Mouse (Mus musculus) hindbrain, embryonic 13.5 days (tissue): ENCODE results near the gene Spa17. TPM values are rescaled to one million over a fixed set of nuclear protein-coding genes. Genes with fewer than 3 reads are reported as not detected.

Experiments
- ATAC-seq: fragments of 200-750 bp; cut with Nextera tagmentation; 2 replicates; pipeline ENCODE4 v1.8.0; 2017; ENCODE audit warnings: moderate TSS enrichment; ENCODE audit not compliant: low FRiP score
- H3K27ac ChIP-seq: fragments of 300-500 bp; sonication (generic); 2 replicates; pipeline ENCODE4 v1.5.1; 2015; ENCODE audit warnings: inconsistent platforms, mild to moderate bottlenecking, moderate library complexity
- H3K27me3 ChIP-seq: fragments of 300-500 bp; sonication (generic); 2 replicates; pipeline ENCODE4 v1.6.1; 2015; ENCODE audit warnings: mild to moderate bottlenecking, inconsistent platforms
- H3K36me3 ChIP-seq: fragments of 300-500 bp; sonication (generic); 2 replicates; pipeline ENCODE4 v1.6.1; 2015; ENCODE audit warnings: mild to moderate bottlenecking, inconsistent platforms
- H3K4me1 ChIP-seq: fragments of 300-500 bp; sonication (generic); replicated peaks from 2 replicates; pipeline ENCODE4 v1.6.1; 2015; ENCODE audit warnings: inconsistent platforms
- H3K4me2 ChIP-seq: fragments of 300-500 bp; sonication (generic); 2 replicates; pipeline ENCODE4 v1.6.1; 2015; ENCODE audit warnings: inconsistent platforms, mild to moderate bottlenecking, moderate library complexity
- H3K4me3 ChIP-seq: fragments of 300-500 bp; sonication (generic); 2 replicates; pipeline ENCODE4 v1.5.1; 2015; ENCODE audit warnings: mild to moderate bottlenecking, inconsistent platforms
- H3K9ac ChIP-seq: fragments of 300-500 bp; sonication (generic); 2 replicates; pipeline ENCODE4 v1.6.1; 2015; ENCODE audit warnings: mild to moderate bottlenecking, inconsistent platforms
- H3K9me3 ChIP-seq: fragments of 300-500 bp; sonication (generic); 2 replicates; pipeline ENCODE4 v1.6.1; 2016; ENCODE audit warnings: inconsistent platforms
- WGBS: fragments of 180-500 bp; shearing (Covaris S2); methylation state at CpG from one replicate; pipeline ENCODE4 v1.1.7; 2015; 5-methylcytosine and 5-hydroxymethylcytosine counted together
- polyA plus RNA-seq: library from polyadenylated mRNA; unstranded; fragments of >200 nt; fragmentation: Nextera tagmentation; extraction: Ambion mirVana; gene quantifications from 2 replicates; pipeline ENCODE4 v1.2.1, GENCODE M21; 2015

Gene Spa17
- polyA plus RNA-seq, 1 experiment from 2014 or later, result 16.1 TPM

DNA sequence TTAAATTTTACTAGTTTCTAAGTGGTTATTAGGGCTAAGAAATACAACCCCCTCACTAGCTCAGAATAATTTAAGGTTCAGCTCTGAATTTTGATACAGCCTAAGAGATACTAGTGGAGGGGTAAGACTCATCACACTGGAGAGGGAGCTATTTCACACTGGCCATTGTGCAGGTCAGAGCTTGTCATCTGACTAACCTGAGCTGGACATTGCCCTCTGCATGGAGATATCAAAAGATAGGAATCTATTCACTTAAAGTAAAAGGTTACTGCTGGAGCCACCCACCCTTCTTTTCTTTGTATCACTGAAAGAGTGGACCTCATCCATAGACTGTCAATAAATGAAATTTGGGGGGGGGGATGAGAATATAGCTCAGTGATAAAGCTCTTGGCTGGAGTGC is 794 bp upstream of the Spa17 start:
- Histone ChIP-seq H3K9ac (no peak overlapping the region), H3K9me3 (no peaks in the 10 kb centered on the region), H3K4me2 (peak overlapping the region; percentile 71), H3K27me3 (no peaks in the 10 kb centered on the region), H3K4me1 (peaks cover 13% of the 10 kb centered on the region), H3K36me3 (no peaks in the 10 kb centered on the region), H3K4me3 (peak overlapping the region; percentile 60; the same call in 1 of the 2 replicates), H3K27ac (no peak overlapping the region)
- ATAC-seq, result peak; percentile 22

- H3K4me1 ChIP-seq, result peaks cover 13% of the 10 kb centered on the region
- H3K9ac ChIP-seq, result peak overlapping the region; percentile 86
- peak overlapping the region; percentile 60 for H3K4me3 ChIP-seq
- peak; percentile 75 for ATAC-seq
- no peaks in the 10 kb centered on the region for H3K9me3 ChIP-seq
- H3K27ac ChIP-seq, result peak overlapping the region; percentile 90
- H3K4me2 ChIP-seq, result peak overlapping the region; percentile 71
- no peaks in the 10 kb centered on the region for H3K36me3 ChIP-seq
- WGBS, result 22% methylated on average over 6 of the region's 6 CpGs
- H3K27me3 ChIP-seq, result no peaks in the 10 kb centered on the region
These were observed 374 bp upstream of the Spa17 start for GRCm38 (mm10) chr9:37613911-37614280.

- H3K9me3 ChIP-seq, result no peaks in the 10 kb centered on the region
- no peak overlapping the region for H3K9ac ChIP-seq
- ATAC-seq, result no peak
- no peak overlapping the region for H3K4me2 ChIP-seq
- no peaks in the 10 kb centered on the region for H3K27me3 ChIP-seq
- no peaks in the 10 kb centered on the region for H3K36me3 ChIP-seq
- no peak overlapping the region for H3K27ac ChIP-seq
- 81% methylated on average over 4 of the region's 4 CpGs for WGBS
- H3K4me1 ChIP-seq, result peaks cover 13% of the 10 kb centered on the region
- H3K4me3 ChIP-seq, result no peak overlapping the region
These were observed 4.0 kb downstream of the Spa17 start for GRCm38 (mm10) chr9:37609558-37609957.

- Histone ChIP-seq H3K27ac (no peak overlapping the region), H3K36me3 (no peaks in the 10 kb centered on the region), H3K27me3 (no peaks in the 10 kb centered on the region), H3K4me1 (no peaks in the 10 kb centered on the region), H3K4me3 (no peak overlapping the region), H3K9me3 (no peaks in the 10 kb centered on the region), H3K4me2 (no peak overlapping the region), H3K9ac (no peak overlapping the region)
- ATAC-seq, result no peak
- WGBS, result 92% methylated on average over 3 of the region's 3 CpGs
These were observed 8.4 kb downstream of the Spa17 start for GRCm38 (mm10) chr9:37605089-37605488.

GRCm38 (mm10) chr9:37600538-37601205 is 12.8 kb downstream of the Spa17 start:
- no peak overlapping the region for H3K9ac ChIP-seq
- H3K27me3 ChIP-seq, result no peaks in the 10 kb centered on the region
- H3K27ac ChIP-seq, result no peak overlapping the region
- no peaks in the 10 kb centered on the region for H3K36me3 ChIP-seq
- no peaks in the 10 kb centered on the region for H3K9me3 ChIP-seq
- no peak for ATAC-seq
- no peak overlapping the region for H3K4me2 ChIP-seq
- 100% methylated on average over 2 of the region's 2 CpGs for WGBS
- H3K4me3 ChIP-seq, result no peak overlapping the region
- no peaks in the 10 kb centered on the region for H3K4me1 ChIP-seq

DNA sequence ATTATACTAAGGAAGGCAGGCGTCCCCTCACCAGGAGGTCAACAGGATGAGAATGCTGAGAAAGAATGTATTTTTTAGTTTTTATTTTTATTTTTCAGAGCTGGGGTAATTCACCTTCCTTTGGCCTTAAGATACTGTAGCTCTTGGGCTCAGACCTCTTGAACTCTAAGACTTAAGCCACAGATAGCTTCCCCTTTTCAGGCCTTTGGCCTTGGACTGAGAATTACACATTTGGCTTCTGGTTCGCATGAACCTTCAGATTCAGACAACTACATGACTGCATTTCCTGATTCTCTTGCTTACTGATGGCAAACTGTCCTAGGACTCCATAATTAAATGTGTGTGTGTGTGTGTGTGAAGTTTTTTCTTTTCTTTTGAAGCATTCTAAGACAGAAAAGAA is 14.9 kb downstream of the Spa17 start:
- ATAC-seq, result no peak

DNA sequence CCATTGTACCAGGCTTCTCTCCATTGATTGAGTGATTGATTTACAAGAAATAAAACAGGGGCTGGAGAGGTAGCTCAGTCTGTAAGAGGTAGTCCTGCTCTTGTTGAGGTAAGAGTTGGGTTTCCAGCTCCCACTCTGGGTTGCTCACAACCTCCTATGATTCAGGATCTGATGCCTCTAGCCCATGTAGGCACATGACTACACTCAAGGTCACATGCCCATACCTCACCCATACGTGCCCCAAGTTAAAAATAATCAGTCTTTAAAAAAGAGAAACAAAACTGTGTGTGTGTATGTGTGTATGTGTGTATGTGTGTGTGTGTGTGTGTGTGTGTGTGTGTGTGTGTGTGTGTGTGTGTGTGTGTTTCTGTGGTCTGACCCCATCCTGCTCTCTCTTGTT is 18.0 kb downstream of the Spa17 start:
- Histone ChIP-seq H3K4me1 (no peaks in the 10 kb centered on the region), H3K9ac (no peak overlapping the region), H3K27me3 (no peaks in the 10 kb centered on the region), H3K27ac (no peak overlapping the region), H3K9me3 (no peaks in the 10 kb centered on the region), H3K4me3 (no peak overlapping the region), H3K4me2 (no peak overlapping the region), H3K36me3 (no peaks in the 10 kb centered on the region)
- 71% methylated on average over 1 of the region's 1 CpGs for WGBS
- no peak for ATAC-seq

More for the DNA sequence above, 14.9 kb downstream of the Spa17 start:
- H3K27ac ChIP-seq, result no peak overlapping the region
- no peaks in the 10 kb centered on the region for H3K27me3 ChIP-seq
- no peak overlapping the region for H3K9ac ChIP-seq
- no peak overlapping the region for H3K4me2 ChIP-seq
- 86% methylated on average over 2 of the region's 2 CpGs for WGBS
- no peaks in the 10 kb centered on the region for H3K4me1 ChIP-seq
- no peaks in the 10 kb centered on the region for H3K36me3 ChIP-seq
- H3K4me3 ChIP-seq, result no peak overlapping the region
- no peaks in the 10 kb centered on the region for H3K9me3 ChIP-seq

DNA sequence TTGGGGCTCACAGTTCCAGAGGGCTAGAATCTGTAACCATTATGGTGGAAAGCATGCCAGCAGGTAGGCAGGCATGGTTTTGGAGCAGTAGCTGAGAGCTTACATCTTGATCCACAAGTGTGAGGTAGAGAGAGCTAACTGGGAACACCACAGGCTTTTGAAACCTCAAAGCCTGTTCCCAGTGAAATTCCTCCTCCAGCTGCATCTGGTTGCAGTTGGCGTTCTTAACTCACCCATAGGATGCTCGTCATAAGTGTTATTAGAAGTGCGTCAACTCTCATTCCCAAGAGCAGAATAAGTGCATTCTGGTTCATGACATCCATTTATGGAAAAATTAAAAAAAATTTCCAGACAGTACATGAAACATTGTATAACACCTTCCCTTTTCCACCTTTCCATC is 19.8 kb downstream of the Spa17 start:
- Histone ChIP-seq H3K9ac (no peak overlapping the region), H3K9me3 (no peaks in the 10 kb centered on the region), H3K4me1 (no peaks in the 10 kb centered on the region), H3K36me3 (no peaks in the 10 kb centered on the region), H3K27me3 (no peaks in the 10 kb centered on the region), H3K4me2 (no peak overlapping the region), H3K27ac (no peak overlapping the region), H3K4me3 (no peak overlapping the region)
- 89% methylated on average over 3 of the region's 3 CpGs for WGBS
- no peak for ATAC-seq

GRCm38 (mm10) chr9:37592633-37593032 is 20.9 kb downstream of the Spa17 start:
- Histone ChIP-seq H3K27ac (no peak overlapping the region), H3K4me1 (no peaks in the 10 kb centered on the region), H3K9ac (no peak overlapping the region), H3K27me3 (no peaks in the 10 kb centered on the region), H3K36me3 (no peaks in the 10 kb centered on the region), H3K9me3 (no peaks in the 10 kb centered on the region), H3K4me2 (no peak overlapping the region), H3K4me3 (no peak overlapping the region)
- ATAC-seq, result no peak
- 59% methylated on average over 6 of the region's 6 CpGs for WGBS

- Histone ChIP-seq H3K4me2 (no peak overlapping the region), H3K27ac (no peak overlapping the region), H3K9me3 (no peaks in the 10 kb centered on the region), H3K9ac (no peak overlapping the region), H3K4me3 (no peak overlapping the region), H3K36me3 (no peaks in the 10 kb centered on the region), H3K27me3 (no peaks in the 10 kb centered on the region), H3K4me1 (no peaks in the 10 kb centered on the region)
- no peak for ATAC-seq
- 79% methylated on average over 2 of the region's 2 CpGs for WGBS
These were observed 21.5 kb downstream of the Spa17 start for GRCm38 (mm10) chr9:37592025-37592424.

- H3K9me3 ChIP-seq, result no peaks in the 10 kb centered on the region
- H3K4me2 ChIP-seq, result no peak overlapping the region
- 85% methylated on average over 4 of the region's 4 CpGs for WGBS
- ATAC-seq, result no peak
- no peak overlapping the region for H3K4me3 ChIP-seq
- no peaks in the 10 kb centered on the region for H3K4me1 ChIP-seq
- no peak overlapping the region for H3K27ac ChIP-seq
- no peaks in the 10 kb centered on the region for H3K27me3 ChIP-seq
- H3K36me3 ChIP-seq, result no peaks in the 10 kb centered on the region
- no peak overlapping the region for H3K9ac ChIP-seq
These were observed 23.1 kb downstream of the Spa17 start for GRCm38 (mm10) chr9:37590381-37590780.

- no peaks in the 10 kb centered on the region for H3K36me3 ChIP-seq
- H3K4me2 ChIP-seq, result no peak overlapping the region
- WGBS, result 71% methylated on average over 4 of the region's 4 CpGs
- no peak for ATAC-seq
- no peak overlapping the region for H3K9ac ChIP-seq
- 0 out of 2 replicates have a peak, but pooled peaks cover 5% of the 10 kb centered on the region for H3K9me3 ChIP-seq
- no peak overlapping the region for H3K27ac ChIP-seq
- H3K4me1 ChIP-seq, result no peaks in the 10 kb centered on the region
- H3K4me3 ChIP-seq, result no peak overlapping the region
- H3K27me3 ChIP-seq, result no peaks in the 10 kb centered on the region
These were observed 26.8 kb downstream of the Spa17 start for GRCm38 (mm10) chr9:37586718-37587117.

DNA sequence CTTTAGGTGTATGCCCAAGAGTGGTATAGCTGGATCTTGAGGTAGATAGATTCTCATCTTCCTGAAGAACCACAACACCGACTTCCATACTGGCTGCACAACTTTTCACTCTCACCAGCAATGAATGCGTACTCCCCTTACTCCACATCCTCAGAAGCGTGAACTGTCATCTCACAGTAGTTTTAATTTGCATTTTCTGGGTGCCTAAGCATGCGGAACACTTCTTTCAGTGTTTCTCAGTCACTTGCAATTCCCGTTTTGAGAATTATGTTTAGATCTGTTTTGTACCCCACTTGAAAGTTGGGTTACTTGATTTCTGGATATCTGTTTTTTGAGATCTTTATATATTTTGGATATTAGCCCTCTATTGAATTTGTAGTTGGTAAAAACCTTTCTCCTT is 29.9 kb downstream of the Spa17 start:
- Histone ChIP-seq H3K36me3 (no peaks in the 10 kb centered on the region), H3K4me3 (no peak overlapping the region), H3K4me1 (no peaks in the 10 kb centered on the region), H3K4me2 (no peak overlapping the region), H3K9ac (no peak overlapping the region), H3K9me3 (0 out of 2 replicates have a peak, but pooled peaks cover 5% of the 10 kb centered on the region), H3K27ac (no peak overlapping the region), H3K27me3 (no peaks in the 10 kb centered on the region)
- ATAC-seq, result no peak
- WGBS, result 86% methylated on average over 5 of the region's 5 CpGs
